Mouse (Mus musculus) testis, adult 2 months (tissue): ENCODE results near the gene Gramd1b. TPM values are rescaled to one million over a fixed set of nuclear protein-coding genes. Genes with fewer than 3 reads are reported as not detected.

Source experiments
- H3K27ac ChIP-seq: fragments of 200-500 bp; 2 replicates; pipeline ENCODE4 v1.5.1; 2012; ENCODE audit warnings: low read depth, low read length; ENCODE audit not compliant: control insufficient read depth, insufficient read depth
- H3K27me3 ChIP-seq: fragments of 200-500 bp; 2 replicates; pipeline ENCODE4 v1.6.1; 2012; ENCODE audit warnings: mild to moderate bottlenecking, low read length, moderate library complexity; ENCODE audit not compliant: control insufficient read depth, insufficient read depth
- H3K36me3 ChIP-seq: fragments of 200-500 bp; 2 replicates; pipeline ENCODE4 v1.6.1; 2012; ENCODE audit warnings: mild to moderate bottlenecking, low read length; ENCODE audit not compliant: control insufficient read depth, insufficient read depth
- H3K4me1 ChIP-seq: fragments of 200-500 bp; 2 replicates; pipeline ENCODE4 v1.6.1; 2012; ENCODE audit warnings: low read length; ENCODE audit not compliant: control insufficient read depth, insufficient read depth
- H3K4me3 ChIP-seq: fragments of 200-500 bp; 2 replicates; pipeline ENCODE4 v1.5.1; 2012; ENCODE audit warnings: low read depth, mild to moderate bottlenecking, low read length, moderate library complexity, mixed read lengths; ENCODE audit not compliant: control insufficient read depth
- CTCF ChIP-seq: fragments of 200-500 bp; IDR thresholded peaks from 2 replicates; pipeline ENCODE4 v1.5.1; 2012; ENCODE audit warnings: low read depth, mild to moderate bottlenecking, inconsistent platforms, low read length, moderate library complexity; ENCODE audit not compliant: control insufficient read depth, insufficient read depth, insufficient replicate concordance
- POLR2A ChIP-seq: fragments of 200-500 bp; IDR thresholded peaks from 2 replicates; pipeline ENCODE4 v1.6.1; 2012; ENCODE audit warnings: low read depth, mild to moderate bottlenecking, inconsistent platforms, low read length, moderate library complexity; ENCODE audit not compliant: control insufficient read depth
- polyA plus RNA-seq: library from polyadenylated mRNA; depleted of rRNA; stranded (reverse); fragments of >200 nt; gene quantifications from 2 replicates; pipeline ENCODE4 v1.2.3, GENCODE M21; 2012

Gene Gramd1b
- polyA plus RNA-seq, 1 experiment: 143 TPM

- TF ChIP-seq POLR2A (no peak), CTCF (no peak)
- Histone ChIP-seq H3K27ac (no peak overlapping the region), H3K36me3 (peaks cover 2% of the 10 kb centered on the region; the same call in 1 of the 2 replicates), H3K27me3 (no peaks in the 10 kb centered on the region), H3K4me1 (peaks cover 15% of the 10 kb centered on the region), H3K4me3 (peak overlapping the region; percentile 8; the same call in 1 of the 2 replicates)
Observed at GRCm38 (mm10) chr9:40336701-40337100, 194.5 kb downstream of the Gramd1b start.

DNA sequence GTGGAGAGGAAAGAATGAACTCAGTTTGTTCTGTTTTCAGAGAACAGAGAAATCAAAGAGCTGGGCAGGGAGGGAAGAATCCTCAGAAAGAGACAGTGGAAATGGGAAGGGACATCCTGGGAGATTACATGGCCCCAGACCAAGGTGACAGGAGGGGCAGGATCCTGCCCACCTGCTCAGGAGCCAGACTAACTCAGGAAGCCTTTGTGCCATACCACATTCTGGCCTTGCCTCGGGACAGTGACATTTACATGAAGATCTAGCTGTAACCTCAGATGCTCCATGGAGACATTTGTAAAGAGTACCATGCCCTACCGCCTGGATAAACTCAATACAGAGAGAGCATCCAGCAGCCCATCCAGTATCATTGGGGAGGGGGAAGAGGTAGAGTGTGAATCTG is 196.6 kb downstream of the Gramd1b start:
- Histone ChIP-seq H3K4me1 (peaks cover 11% of the 10 kb centered on the region), H3K4me3 (peak overlapping the region; percentile 10), H3K27me3 (no peaks in the 10 kb centered on the region), H3K36me3 (peaks cover 2% of the 10 kb centered on the region; the same call in 1 of the 2 replicates), H3K27ac (no peak overlapping the region)
- TF ChIP-seq CTCF (no peak), POLR2A (no peak)

GRCm38 (mm10) chr9:40333649-40334396 is 197.4 kb downstream of the Gramd1b start:
- TF ChIP-seq CTCF (peak; percentile 95; the same call in 1 of the 2 replicates), POLR2A (no peak)
- Histone ChIP-seq H3K4me3 (peak overlapping the region; percentile 83), H3K27ac (no peak overlapping the region), H3K4me1 (peaks cover 8% of the 10 kb centered on the region), H3K36me3 (peaks cover 2% of the 10 kb centered on the region), H3K27me3 (no peaks in the 10 kb centered on the region)

DNA sequence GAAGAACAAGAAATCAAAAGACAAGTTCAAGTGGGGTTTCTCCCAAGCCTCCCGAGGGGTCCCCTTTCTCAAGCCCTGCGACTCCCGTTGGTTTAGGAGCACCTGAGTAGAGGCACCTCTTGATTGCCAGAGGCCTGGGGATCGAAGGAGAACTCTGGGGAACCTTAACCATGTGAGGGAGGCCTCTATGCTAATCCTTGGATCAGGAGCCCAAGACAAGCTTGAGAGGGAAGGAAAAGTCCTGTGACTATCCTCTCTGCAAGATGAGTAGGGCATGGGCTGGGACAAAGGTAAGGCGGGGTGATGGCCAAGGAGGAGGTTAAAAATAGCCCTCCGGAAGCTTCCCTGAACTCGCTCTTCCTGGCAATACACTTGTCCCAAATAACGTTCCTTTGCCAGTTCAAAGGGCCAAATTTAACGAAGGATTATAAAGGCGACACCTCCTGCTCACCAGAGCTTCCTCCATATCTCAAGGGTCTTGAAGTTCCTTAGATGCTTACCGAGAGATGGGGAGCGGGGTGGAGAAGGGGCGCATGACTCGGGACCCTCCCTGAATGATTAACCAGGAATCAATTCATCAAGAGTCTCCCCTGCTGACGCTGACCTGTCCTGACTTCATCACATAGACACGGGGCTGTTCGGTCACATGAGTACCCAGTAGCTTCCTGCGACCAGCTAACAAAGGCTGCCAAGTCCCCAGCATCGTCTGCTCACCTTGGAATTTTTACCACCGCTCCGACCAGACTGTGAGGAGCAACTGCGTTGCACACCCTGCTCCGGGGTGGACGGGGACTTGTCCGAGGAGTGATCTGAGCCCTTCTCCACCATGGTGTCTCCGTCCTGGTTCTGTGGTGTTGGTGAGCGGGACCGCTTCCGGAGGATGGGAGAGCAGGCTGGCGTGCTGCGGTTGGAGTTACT is 198.2 kb downstream of the Gramd1b start:
- H3K4me3 ChIP-seq: peak overlapping the region; percentile 83
- H3K36me3 ChIP-seq: peaks cover 2% of the 10 kb centered on the region
- H3K4me1 ChIP-seq: peaks cover 8% of the 10 kb centered on the region
- no peak for TF ChIP-seq POLR2A
- no peak for TF ChIP-seq CTCF
- H3K27me3 ChIP-seq: no peaks in the 10 kb centered on the region
- 0 out of 2 replicates have a peak overlapping the region, but pooled peaks have one; percentile 6 for H3K27ac ChIP-seq

GRCm38 (mm10) chr9:40332326-40332725 is 198.9 kb downstream of the Gramd1b start:
- TF ChIP-seq CTCF (no peak), POLR2A (no peak)
- Histone ChIP-seq H3K27me3 (no peaks in the 10 kb centered on the region), H3K4me1 (peaks cover 8% of the 10 kb centered on the region), H3K36me3 (peaks cover 2% of the 10 kb centered on the region), H3K4me3 (peak overlapping the region; percentile 83), H3K27ac (no peak overlapping the region)

- Histone ChIP-seq H3K4me3 (no peak overlapping the region; the same call in 1 of the 2 replicates), H3K27ac (no peak overlapping the region), H3K27me3 (no peaks in the 10 kb centered on the region), H3K36me3 (peaks cover 2% of the 10 kb centered on the region), H3K4me1 (peaks cover 4% of the 10 kb centered on the region; the same call in 1 of the 2 replicates)
- TF ChIP-seq POLR2A (no peak), CTCF (no peak)
Observed at GRCm38 (mm10) chr9:40331411-40332286, 199.5 kb downstream of the Gramd1b start.
